Mouse (Mus musculus) lung, postnatal 0 days (tissue): ENCODE measurements around the gene Cdk19.
"Not testable (repeated sequence)": the region's sequence is repeated elsewhere in the genome, so short reads cannot be mapped to it uniquely, and the experiment has no call there.

ENCODE experiments used
- CTCF ChIP-seq: IDR thresholded peaks from 2 replicates; pipeline ENCODE4 v1.5.1; 2016; ENCODE audit warnings: antibody characterized with exemption, mild to moderate bottlenecking
- EP300 ChIP-seq: IDR thresholded peaks from 2 replicates; pipeline ENCODE4 v1.6.1; 2016; ENCODE audit warnings: antibody characterized with exemption, mild to moderate bottlenecking, control low read depth

GRCm38 (mm10) chr10:40301181-40302075, 37.9 kb upstream of the Cdk19 start:
- TF ChIP-seq CTCF, result 0 out of 2 replicates have a peak, but pooled peaks have one; percentile 10
- not testable (repeated sequence) for TF ChIP-seq EP300
